Mouse (Mus musculus): ENCODE results near the gene Usp3. TPM values are rescaled to one million over a fixed set of nuclear protein-coding genes. Genes with fewer than 3 reads are reported as not detected.

The Usp3 gene
- polyA plus RNA-seq (2015; fragmentation: Nextera tagmentation; extraction: Ambion mirVana): 62.4 and 67.1 TPM in 2 replicates

- Histone ChIP-seq H3K4me2 (replicated peaks; ENCODE audit: low read depth, low read length) (peak within 1 kb of the TSS; percentile 88), H3K27ac (ENCODE audit: low read length) (peak within 1 kb of the TSS; percentile 96), H3K9me3 (ENCODE audit: low read length) (no peaks in the 10 kb centered on the region), H3K4me1 (ENCODE audit: insufficient read depth, low read length) (peaks cover 60% of the 10 kb centered on the region), H3K27me3 (ENCODE audit: insufficient read depth, low read length) (no peaks in the 10 kb centered on the region), H3K9ac (replicated peaks; ENCODE audit: low read length) (peak within 1 kb of the TSS; percentile 99), H3K36me3 (ENCODE audit: insufficient read depth, low read length) (no peaks in the 10 kb centered on the region), H3K4me3 (ENCODE audit: low read length) (peak within 1 kb of the TSS; percentile 86)
- ATAC-seq (ENCODE audit: low FRiP score, low TSS enrichment): peak; percentile 89
- WGBS: under 1% methylated on average over 73 of the region's 73 CpGs
Observed at GRCm38 (mm10) chr9:66592708-66593612, at the start of gene Usp3. Gene Usp3, minus strand, starts transcription at chr9:66593142.

GRCm38 (mm10) chr9:66640491-66640890, 47.5 kb upstream of the Usp3 start:
- Histone ChIP-seq H3K9me3 (ENCODE audit: low read length) (no peaks in the 10 kb centered on the region), H3K9ac (replicated peaks; ENCODE audit: low read length) (no peak overlapping the region), H3K4me1 (ENCODE audit: insufficient read depth, low read length) (no peaks in the 10 kb centered on the region), H3K27me3 (ENCODE audit: insufficient read depth, low read length) (no peaks in the 10 kb centered on the region), H3K4me3 (ENCODE audit: low read length) (no peak overlapping the region), H3K36me3 (ENCODE audit: insufficient read depth, low read length) (no peaks in the 10 kb centered on the region), H3K4me2 (replicated peaks; ENCODE audit: low read depth, low read length) (no peak overlapping the region), H3K27ac (ENCODE audit: low read length) (no peak overlapping the region)
- no peak for ATAC-seq (ENCODE audit: low FRiP score, low TSS enrichment)
- 60% methylated on average over 7 of the region's 7 CpGs for WGBS

GRCm38 (mm10) chr9:66639626-66640025, 46.7 kb upstream of the Usp3 start:
- no peak for ATAC-seq (ENCODE audit: low FRiP score, low TSS enrichment)
- H3K4me3 ChIP-seq (ENCODE audit: low read length): no peak overlapping the region
- 92% methylated on average over 2 of the region's 2 CpGs for WGBS
- no peaks in the 10 kb centered on the region for H3K4me1 ChIP-seq (ENCODE audit: insufficient read depth, low read length)
- no peak overlapping the region for H3K27ac ChIP-seq (ENCODE audit: low read length)
- H3K9me3 ChIP-seq (ENCODE audit: low read length): no peaks in the 10 kb centered on the region
- no peaks in the 10 kb centered on the region for H3K27me3 ChIP-seq (ENCODE audit: insufficient read depth, low read length)
- no peak overlapping the region for H3K9ac ChIP-seq (replicated peaks; ENCODE audit: low read length)
- no peak overlapping the region for H3K4me2 ChIP-seq (replicated peaks; ENCODE audit: low read depth, low read length)
- no peaks in the 10 kb centered on the region for H3K36me3 ChIP-seq (ENCODE audit: insufficient read depth, low read length)

GRCm38 (mm10) chr9:66632441-66632840, 39.5 kb upstream of the Usp3 start:
- Histone ChIP-seq H3K4me3 (ENCODE audit: low read length) (no peak overlapping the region), H3K9ac (replicated peaks; ENCODE audit: low read length) (no peak overlapping the region), H3K27ac (ENCODE audit: low read length) (no peak overlapping the region), H3K4me2 (replicated peaks; ENCODE audit: low read depth, low read length) (no peak overlapping the region), H3K4me1 (ENCODE audit: insufficient read depth, low read length) (no peaks in the 10 kb centered on the region), H3K27me3 (ENCODE audit: insufficient read depth, low read length) (no peaks in the 10 kb centered on the region), H3K9me3 (ENCODE audit: low read length) (no peaks in the 10 kb centered on the region), H3K36me3 (ENCODE audit: insufficient read depth, low read length) (no peaks in the 10 kb centered on the region)
- 96% methylated on average over 1 of the region's 1 CpGs for WGBS
- ATAC-seq (ENCODE audit: low FRiP score, low TSS enrichment): no peak

- Histone ChIP-seq H3K4me3 (ENCODE audit: low read length) (no peak overlapping the region), H3K4me2 (replicated peaks; ENCODE audit: low read depth, low read length) (no peak overlapping the region), H3K27me3 (ENCODE audit: insufficient read depth, low read length) (no peaks in the 10 kb centered on the region), H3K27ac (ENCODE audit: low read length) (no peak overlapping the region), H3K4me1 (ENCODE audit: insufficient read depth, low read length) (no peaks in the 10 kb centered on the region), H3K36me3 (ENCODE audit: insufficient read depth, low read length) (no peaks in the 10 kb centered on the region), H3K9ac (replicated peaks; ENCODE audit: low read length) (no peak overlapping the region), H3K9me3 (ENCODE audit: low read length) (no peaks in the 10 kb centered on the region)
- no peak for ATAC-seq (ENCODE audit: low FRiP score, low TSS enrichment)
- 18% methylated on average over 1 of the region's 1 CpGs for whole genome bisulfite sequencing
Observed at GRCm38 (mm10) chr9:66630931-66631330, 38.0 kb upstream of the Usp3 start.

- Histone ChIP-seq H3K4me2 (replicated peaks; ENCODE audit: low read depth, low read length) (no peak overlapping the region), H3K9ac (replicated peaks; ENCODE audit: low read length) (no peak overlapping the region), H3K9me3 (ENCODE audit: low read length) (no peaks in the 10 kb centered on the region), H3K27ac (ENCODE audit: low read length) (no peak overlapping the region), H3K4me3 (ENCODE audit: low read length) (no peak overlapping the region), H3K27me3 (ENCODE audit: insufficient read depth, low read length) (no peaks in the 10 kb centered on the region), H3K4me1 (ENCODE audit: insufficient read depth, low read length) (no peaks in the 10 kb centered on the region), H3K36me3 (ENCODE audit: insufficient read depth, low read length) (no peaks in the 10 kb centered on the region)
- ATAC-seq (ENCODE audit: low FRiP score, low TSS enrichment): no peak
- WGBS: 79% methylated on average over 5 of the region's 5 CpGs
Observed at GRCm38 (mm10) chr9:66626661-66627060, 33.7 kb upstream of the Usp3 start.

- no peaks in the 10 kb centered on the region for H3K36me3 ChIP-seq (ENCODE audit: insufficient read depth, low read length)
- no peak overlapping the region for H3K27ac ChIP-seq (ENCODE audit: low read length)
- 86% methylated on average over 4 of the region's 4 CpGs for WGBS
- no peak overlapping the region for H3K4me2 ChIP-seq (replicated peaks; ENCODE audit: low read depth, low read length)
- no peaks in the 10 kb centered on the region for H3K9me3 ChIP-seq (ENCODE audit: low read length)
- no peak overlapping the region for H3K4me3 ChIP-seq (ENCODE audit: low read length)
- no peak overlapping the region for H3K9ac ChIP-seq (replicated peaks; ENCODE audit: low read length)
- ATAC-seq (ENCODE audit: low FRiP score, low TSS enrichment): no peak
- peaks cover 5% of the 10 kb centered on the region for H3K4me1 ChIP-seq (ENCODE audit: insufficient read depth, low read length)
- no peaks in the 10 kb centered on the region for H3K27me3 ChIP-seq (ENCODE audit: insufficient read depth, low read length)
Observed at GRCm38 (mm10) chr9:66625974-66626530, 33.1 kb upstream of the Usp3 start.

- Histone ChIP-seq H3K4me1 (ENCODE audit: insufficient read depth, low read length) (peaks cover 15% of the 10 kb centered on the region), H3K9ac (replicated peaks; ENCODE audit: low read length) (no peak overlapping the region), H3K36me3 (ENCODE audit: insufficient read depth, low read length) (no peaks in the 10 kb centered on the region), H3K9me3 (ENCODE audit: low read length) (no peaks in the 10 kb centered on the region), H3K27me3 (ENCODE audit: insufficient read depth, low read length) (no peaks in the 10 kb centered on the region), H3K27ac (ENCODE audit: low read length) (no peak overlapping the region), H3K4me3 (ENCODE audit: low read length) (no peak overlapping the region), H3K4me2 (replicated peaks; ENCODE audit: low read depth, low read length) (no peak overlapping the region)
- no peak for ATAC-seq (ENCODE audit: low FRiP score, low TSS enrichment)
- 49% methylated on average over 1 of the region's 1 CpGs for WGBS
Observed at GRCm38 (mm10) chr9:66624873-66625272, 31.9 kb upstream of the Usp3 start.

GRCm38 (mm10) chr9:66623627-66624026, 30.7 kb upstream of the Usp3 start:
- H3K4me3 ChIP-seq (ENCODE audit: low read length): no peak overlapping the region
- H3K9me3 ChIP-seq (ENCODE audit: low read length): no peaks in the 10 kb centered on the region
- WGBS: 67% methylated on average over 1 of the region's 1 CpGs
- H3K4me2 ChIP-seq (replicated peaks; ENCODE audit: low read depth, low read length): no peak overlapping the region
- H3K27ac ChIP-seq (ENCODE audit: low read length): no peak overlapping the region
- no peak for ATAC-seq (ENCODE audit: low FRiP score, low TSS enrichment)
- H3K27me3 ChIP-seq (ENCODE audit: insufficient read depth, low read length): no peaks in the 10 kb centered on the region
- H3K36me3 ChIP-seq (ENCODE audit: insufficient read depth, low read length): no peaks in the 10 kb centered on the region
- H3K4me1 ChIP-seq (ENCODE audit: insufficient read depth, low read length): peaks cover 19% of the 10 kb centered on the region
- no peak overlapping the region for H3K9ac ChIP-seq (replicated peaks; ENCODE audit: low read length)

- H3K9me3 ChIP-seq (ENCODE audit: low read length): no peaks in the 10 kb centered on the region
- H3K4me3 ChIP-seq (ENCODE audit: low read length): no peak overlapping the region
- no peaks in the 10 kb centered on the region for H3K36me3 ChIP-seq (ENCODE audit: insufficient read depth, low read length)
- no peak overlapping the region for H3K9ac ChIP-seq (replicated peaks; ENCODE audit: low read length)
- WGBS: 20% methylated on average over 6 of the region's 6 CpGs
- peak; percentile 84 for ATAC-seq (ENCODE audit: low FRiP score, low TSS enrichment)
- H3K27me3 ChIP-seq (ENCODE audit: insufficient read depth, low read length): no peaks in the 10 kb centered on the region
- no peak overlapping the region for H3K4me2 ChIP-seq (replicated peaks; ENCODE audit: low read depth, low read length)
- H3K27ac ChIP-seq (ENCODE audit: low read length): peak overlapping the region; percentile 75
- peaks cover 19% of the 10 kb centered on the region for H3K4me1 ChIP-seq (ENCODE audit: insufficient read depth, low read length)
Observed at GRCm38 (mm10) chr9:66620581-66620981, 27.6 kb upstream of the Usp3 start.

Data from kidney, embryonic 16.5 days (tissue).